Mouse (Mus musculus) hindbrain, embryonic 11.5 days (tissue): ENCODE results near the gene Zfpm1. TPM values are rescaled to one million over a fixed set of nuclear protein-coding genes. Genes with fewer than 3 reads are reported as not detected.

ENCODE experiments used
- ATAC-seq: fragments of 200-750 bp; cut with Nextera tagmentation; 2 replicates; pipeline ENCODE4 v1.8.0; 2017; ENCODE audit warnings: mild to moderate bottlenecking, moderate TSS enrichment, moderate library complexity; ENCODE audit not compliant: low FRiP score
- DNase-seq: peaks from one replicate; pipeline ENCODE4 v3.0.0-alpha.2; 2015; ENCODE audit warnings: low spot score
- H3K27ac ChIP-seq: fragments of 300-500 bp; sonication (generic); 2 replicates; pipeline ENCODE4 v1.5.1; 2014; ENCODE audit warnings: mild to moderate bottlenecking, low read depth, low read length
- H3K27me3 ChIP-seq: fragments of 300-500 bp; sonication (generic); 2 replicates; pipeline ENCODE4 v1.6.1; 2014; ENCODE audit warnings: mild to moderate bottlenecking, low read length, moderate library complexity, mixed read lengths; ENCODE audit not compliant: control insufficient read depth, insufficient read depth
- H3K36me3 ChIP-seq: fragments of 300-500 bp; sonication (generic); 2 replicates; pipeline ENCODE4 v1.6.1; 2014; ENCODE audit warnings: mild to moderate bottlenecking, low read length, moderate library complexity, mixed read lengths; ENCODE audit not compliant: control insufficient read depth, insufficient read depth
- H3K4me1 ChIP-seq: fragments of 300-500 bp; sonication (generic); replicated peaks from 2 replicates; pipeline ENCODE4 v1.6.1; 2014; ENCODE audit warnings: low read length, mixed read lengths; ENCODE audit not compliant: control insufficient read depth, insufficient read depth
- H3K4me2 ChIP-seq: fragments of 300-500 bp; sonication (generic); replicated peaks from 2 replicates; pipeline ENCODE4 v1.6.1; 2014; ENCODE audit warnings: mild to moderate bottlenecking, low read depth, low read length
- H3K4me3 ChIP-seq: fragments of 300-500 bp; sonication (generic); 2 replicates; pipeline ENCODE4 v1.5.1; 2014; ENCODE audit warnings: low read depth, low read length
- H3K9ac ChIP-seq: fragments of 300-500 bp; sonication (generic); 2 replicates; pipeline ENCODE4 v1.6.1; 2014; ENCODE audit warnings: low read depth, low read length
- H3K9me3 ChIP-seq: fragments of 300-500 bp; sonication (generic); 2 replicates; pipeline ENCODE4 v1.6.1; 2016; ENCODE audit warnings: low read length; ENCODE audit not compliant: control insufficient read depth
- WGBS: fragments of 180-500 bp; shearing (Covaris S2); extraction: QIAGEN DNeasy Blood & Tissue Kit; methylation state at CpG from one replicate; pipeline ENCODE4 v1.1.7; 2014; 5-methylcytosine and 5-hydroxymethylcytosine counted together
- polyA plus RNA-seq: library from polyadenylated mRNA; unstranded; fragments of >200 nt; fragmentation: Nextera tagmentation; extraction: Ambion mirVana; gene quantifications from 2 replicates; pipeline ENCODE4 v1.2.1, GENCODE M21; 2014

The Zfpm1 gene
- polyA plus RNA-seq, 1 experiment from 2014 or later, result 1.9 TPM

DNA sequence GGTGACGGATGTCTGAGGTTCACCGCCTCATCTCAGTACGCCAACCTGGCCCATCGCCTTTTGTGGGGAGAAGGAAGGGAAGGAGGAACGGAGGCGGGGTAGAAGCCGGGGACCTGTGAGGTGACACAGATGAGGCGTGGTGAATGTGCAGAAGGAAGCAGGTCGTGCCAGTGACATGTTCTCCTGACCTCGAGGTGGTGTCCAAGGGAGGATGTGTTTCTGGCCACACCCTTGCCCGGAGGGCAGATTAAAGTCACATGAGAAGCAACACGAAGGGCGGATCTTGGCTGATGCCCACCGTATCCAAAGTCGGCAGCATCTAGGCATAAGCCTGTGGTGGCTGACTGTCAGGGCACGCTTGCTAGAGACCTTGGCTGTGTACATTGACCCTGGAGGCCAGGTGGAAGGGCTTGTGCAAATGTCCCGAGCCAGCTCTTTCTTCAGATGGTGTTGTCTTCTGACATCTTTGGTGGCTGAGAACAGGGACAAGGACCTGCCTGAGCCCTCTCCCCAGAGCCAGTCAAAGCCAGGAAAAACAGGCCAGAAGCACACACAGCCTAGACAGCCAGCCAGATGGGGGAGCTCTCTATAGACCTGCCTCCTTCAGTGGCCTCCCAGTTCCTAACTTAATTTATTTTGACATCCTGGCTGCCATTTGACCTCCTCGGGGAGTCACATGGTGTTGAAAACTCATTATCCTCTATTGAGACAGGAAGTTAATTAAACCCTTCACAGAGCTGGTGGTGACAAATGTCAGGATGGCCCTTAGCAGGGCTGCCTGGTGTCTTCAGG, 4.5 kb upstream of the Zfpm1 start:
- DNase-seq (peak; percentile 44), ATAC-seq (no peak)
- H3K4me1 ChIP-seq, result peaks cover 4% of the 10 kb centered on the region
- H3K4me3 ChIP-seq, result no peak overlapping the region
- H3K9me3 ChIP-seq, result no peaks in the 10 kb centered on the region
- no peak overlapping the region for H3K4me2 ChIP-seq
- H3K27ac ChIP-seq, result no peak overlapping the region
- H3K27me3 ChIP-seq, result peaks cover 5% of the 10 kb centered on the region; the same call in 1 of the 2 replicates
- 78% methylated on average over 18 of the region's 18 CpGs for WGBS
- no peak overlapping the region for H3K9ac ChIP-seq
- no peaks in the 10 kb centered on the region for H3K36me3 ChIP-seq

DNA sequence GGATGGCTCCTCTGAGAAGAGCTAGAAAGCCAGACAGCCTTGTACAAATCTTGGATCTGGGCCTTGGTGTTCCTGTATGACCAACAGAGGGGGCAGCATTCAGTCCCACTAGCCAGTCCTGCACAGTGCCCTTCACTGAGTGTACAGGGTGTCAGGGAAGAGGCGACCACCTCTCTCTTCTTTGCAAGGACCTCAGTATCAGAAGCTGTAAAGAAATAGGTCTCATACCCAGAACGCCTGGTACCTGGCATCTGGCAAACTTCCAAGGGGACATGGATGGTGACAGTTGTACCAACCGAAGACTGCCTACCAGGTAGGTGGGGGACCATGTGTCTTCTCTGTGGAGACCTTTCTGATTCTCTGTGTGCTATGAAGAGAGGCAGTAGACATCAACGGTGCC, 1.8 kb upstream of the Zfpm1 start:
- Histone ChIP-seq H3K27me3 (peaks cover 19% of the 10 kb centered on the region), H3K27ac (no peak overlapping the region), H3K36me3 (no peaks in the 10 kb centered on the region), H3K9ac (peak overlapping the region; percentile 38; the same call in 1 of the 2 replicates), H3K4me3 (no peak overlapping the region), H3K4me2 (no peak overlapping the region), H3K4me1 (peaks cover 15% of the 10 kb centered on the region), H3K9me3 (no peaks in the 10 kb centered on the region)
- DNase-seq (no peak), ATAC-seq (no peak)
- 78% methylated on average over 4 of the region's 4 CpGs for WGBS

DNA sequence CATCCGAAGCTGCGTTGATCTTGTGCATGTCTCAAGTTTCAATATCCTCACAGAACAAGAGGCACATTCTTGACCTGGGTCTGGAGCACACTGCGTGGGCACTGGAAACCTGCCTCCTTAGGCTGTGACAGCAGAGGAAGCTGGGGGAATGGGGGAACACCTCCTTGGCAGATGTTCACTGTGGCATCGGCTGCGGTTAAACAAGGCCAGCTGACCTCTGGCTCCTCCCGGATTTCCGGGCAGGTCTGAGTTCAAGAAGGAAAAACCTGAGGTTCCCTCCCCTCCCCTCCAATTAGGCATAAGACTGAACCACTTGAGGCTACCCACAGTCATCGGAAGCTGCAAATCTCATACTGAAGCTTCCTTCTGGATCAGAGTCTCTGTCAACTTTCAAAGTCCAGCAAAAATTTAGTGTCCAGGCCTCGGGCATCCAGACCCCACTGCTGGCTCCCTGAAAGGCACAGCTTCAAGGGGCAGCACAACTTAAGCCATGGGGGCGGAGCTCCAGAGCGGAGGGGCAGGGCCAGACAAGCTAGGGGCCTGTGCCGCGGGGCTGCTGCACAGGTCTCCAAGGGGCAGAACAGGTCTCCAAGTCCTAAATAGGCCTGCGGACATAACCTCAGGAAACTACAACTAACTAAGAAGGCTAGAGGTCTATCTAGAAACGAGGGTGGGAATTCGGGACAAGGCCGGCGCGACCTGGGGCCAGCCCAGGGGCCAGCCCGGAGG, 1.2 kb upstream of the Zfpm1 start:
- Histone ChIP-seq H3K9ac (peak overlapping the region; percentile 38; the same call in 1 of the 2 replicates), H3K4me1 (peaks cover 15% of the 10 kb centered on the region), H3K4me2 (peak overlapping the region; percentile 98), H3K9me3 (no peaks in the 10 kb centered on the region), H3K27me3 (peaks cover 20% of the 10 kb centered on the region), H3K36me3 (no peaks in the 10 kb centered on the region), H3K27ac (peak overlapping the region; percentile 56), H3K4me3 (peak overlapping the region; percentile 65; the same call in 1 of the 2 replicates)
- WGBS, result 8% methylated on average over 20 of the region's 20 CpGs
- ATAC-seq (peak; percentile 41), DNase-seq (no peak)

GRCm38 (mm10) chr8:122281317-122282034, 465 bp upstream of the Zfpm1 start:
- H3K4me1 ChIP-seq, result peaks cover 15% of the 10 kb centered on the region
- H3K27ac ChIP-seq, result peak overlapping the region; percentile 56
- no peaks in the 10 kb centered on the region for H3K36me3 ChIP-seq
- no peaks in the 10 kb centered on the region for H3K9me3 ChIP-seq
- WGBS, result under 1% methylated on average over 44 of the region's 47 CpGs
- peak overlapping the region; percentile 65 for H3K4me3 ChIP-seq
- H3K27me3 ChIP-seq, result peaks cover 20% of the 10 kb centered on the region
- ATAC-seq (peak; percentile 91), DNase-seq (peak; percentile 98)
- peak overlapping the region; percentile 98 for H3K4me2 ChIP-seq
- peak overlapping the region; percentile 38; the same call in 1 of the 2 replicates for H3K9ac ChIP-seq

GRCm38 (mm10) chr8:122282501-122283355, 787 bp downstream of the Zfpm1 start:
- Histone ChIP-seq H3K9ac (peak overlapping the region; percentile 70), H3K4me2 (peak overlapping the region; percentile 98), H3K27ac (peak overlapping the region; percentile 36; the same call in 1 of the 2 replicates), H3K4me3 (peak overlapping the region; percentile 65), H3K9me3 (no peaks in the 10 kb centered on the region), H3K36me3 (no peaks in the 10 kb centered on the region), H3K27me3 (peaks cover 20% of the 10 kb centered on the region), H3K4me1 (peaks cover 15% of the 10 kb centered on the region)
- WGBS, result under 1% methylated on average over 66 of the region's 70 CpGs
- DNase-seq, result peak; percentile 25
- no peak for ATAC-seq

DNA sequence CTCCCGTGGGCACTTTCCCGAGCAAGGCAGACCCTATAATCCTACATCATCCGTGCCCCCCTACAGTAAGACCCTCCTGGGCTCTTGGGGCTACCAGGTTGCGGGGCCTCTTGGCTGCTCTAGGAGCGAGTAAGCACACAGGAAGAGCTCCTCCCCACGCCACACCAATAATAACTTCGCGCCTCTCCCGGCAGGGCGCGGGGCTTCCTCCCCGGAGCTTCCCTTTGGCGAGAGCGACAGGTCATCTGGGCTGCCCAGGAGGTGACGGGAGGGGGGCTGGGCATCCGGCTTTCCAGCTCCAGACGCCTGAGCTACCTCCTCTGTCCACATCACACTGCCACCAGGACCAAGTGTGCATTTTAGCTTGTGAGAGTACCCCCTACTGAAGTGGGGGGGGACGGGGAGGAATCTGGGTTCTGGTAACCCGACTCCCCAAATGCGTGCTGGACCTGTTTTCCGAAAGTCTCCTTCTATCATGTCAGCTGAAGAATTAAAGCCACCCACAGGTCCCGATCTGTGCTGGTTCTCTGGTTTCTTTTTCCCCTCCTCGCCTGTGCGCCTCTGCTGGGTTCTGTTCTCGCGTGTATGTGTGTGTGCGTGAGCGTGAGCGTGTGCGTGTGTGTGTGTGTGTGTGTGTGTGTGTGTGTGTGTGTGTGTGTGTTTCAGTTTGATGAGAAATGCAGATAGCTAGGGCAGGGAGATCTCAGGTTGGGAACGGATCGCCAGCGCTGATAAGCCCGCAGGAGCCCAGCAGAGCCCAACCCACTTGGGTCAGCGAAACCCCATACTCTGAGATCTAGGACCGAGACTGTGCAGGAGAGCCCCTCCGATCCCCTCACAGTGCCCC, 1.6 kb downstream of the Zfpm1 start:
- Histone ChIP-seq H3K36me3 (no peaks in the 10 kb centered on the region), H3K27ac (peak overlapping the region; percentile 77), H3K9me3 (no peaks in the 10 kb centered on the region), H3K4me3 (peak overlapping the region; percentile 65), H3K4me1 (peaks cover 15% of the 10 kb centered on the region), H3K27me3 (peaks cover 20% of the 10 kb centered on the region), H3K4me2 (peak overlapping the region; percentile 98), H3K9ac (peak overlapping the region; percentile 70)
- under 1% methylated on average over 36 of the region's 37 CpGs for WGBS
- DNase-seq, result peak; percentile 60
- ATAC-seq, result no peak

DNA sequence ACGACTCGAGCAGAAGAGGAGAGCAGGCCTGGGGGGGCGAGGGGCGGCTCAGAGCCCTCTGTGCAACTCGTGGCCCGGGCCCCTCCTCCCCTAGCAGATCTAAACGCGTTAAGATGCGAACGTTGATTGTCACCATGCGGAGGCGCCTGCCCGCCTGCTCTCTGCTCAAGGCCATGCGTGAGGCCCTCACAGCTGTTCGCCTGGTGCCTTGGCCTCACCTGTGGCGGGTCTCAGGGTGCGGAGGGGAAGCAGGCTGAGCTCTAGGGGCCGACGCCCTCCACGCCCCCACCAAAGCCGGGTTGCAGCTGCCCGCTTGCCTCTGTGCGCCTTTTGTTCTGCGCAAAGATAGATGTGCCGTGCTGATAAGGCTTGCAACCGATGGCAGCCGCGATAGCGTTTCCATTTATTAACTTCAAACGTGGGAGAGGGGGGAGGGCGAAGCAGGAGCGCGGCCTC, 2.3 kb downstream of the Zfpm1 start:
- Histone ChIP-seq H3K36me3 (no peaks in the 10 kb centered on the region), H3K4me3 (peak overlapping the region; percentile 65), H3K27me3 (peaks cover 20% of the 10 kb centered on the region), H3K4me1 (peaks cover 15% of the 10 kb centered on the region), H3K9me3 (no peaks in the 10 kb centered on the region), H3K4me2 (peak overlapping the region; percentile 98), H3K27ac (peak overlapping the region; percentile 77), H3K9ac (peak overlapping the region; percentile 70; the same call in 1 of the 2 replicates)
- peak; percentile 76 for DNase-seq
- 0% methylated on average over 32 of the region's 33 CpGs for WGBS
- no peak for ATAC-seq
